Mouse (Mus musculus): Measurements from ENCODE around the gene Pfn2. TPM values are rescaled to one million over a fixed set of nuclear protein-coding genes. Genes with fewer than 3 reads are reported as not detected.
"Not testable (repeated sequence)": the region's sequence is repeated elsewhere in the genome, so short reads cannot be mapped to it uniquely, and the experiment has no call there.

Pfn2 gene
- 1 to 10 TPM in 6 of 26 experiments, under 1 TPM in 8, not detected in 12; 0.44 to 4.9 (median 0.92) TPM for total RNA-seq (2018; cell fraction: chromatin; rRNA removed)
- 1 to 10 TPM; 1.4 to 4.7 (median 2.9) TPM for total RNA-seq (2018; cell fraction: cytosol; rRNA removed)
- 1 to 10 TPM in 8 of 26 experiments, under 1 TPM in 15, not detected in 3; 0.33 to 6.3 (median 0.80) TPM for total RNA-seq (2018; cell fraction: nucleus; rRNA removed)
- 1.5 to 4.7 TPM (median 3.5 TPM) in 3 replicates for polyA plus RNA-seq (2018)

- H3K4me3 ChIP-seq (ENCODE audit: inconsistent target): no peak within 1 kb of the TSS
- 3% methylated on average over 30 of the region's 52 CpGs for WGBS (ENCODE audit: missing documents)
- no peak within 1 kb of the TSS for H3K27ac ChIP-seq
- H3K79me2 ChIP-seq (ENCODE audit: inconsistent target): no peaks in the 10 kb centered on the region
- H3K36me3 ChIP-seq (ENCODE audit: inconsistent target): no peaks in the 10 kb centered on the region
Observed at GRCm38 (mm10) chr3:57847760-57848185, at the start of gene Pfn2. TSS of gene Pfn2 (minus strand) at chr3:57848079.

GRCm38 (mm10) chr3:57882945-57883344 lies 35.1 kb upstream of the Pfn2 start:
- Histone ChIP-seq H3K79me2 (ENCODE audit: inconsistent target) (no peaks in the 10 kb centered on the region), H3K27ac (no peak overlapping the region), H3K36me3 (ENCODE audit: inconsistent target) (no peaks in the 10 kb centered on the region), H3K4me3 (ENCODE audit: inconsistent target) (no peak overlapping the region)
- WGBS (ENCODE audit: missing documents): 44% methylated on average over 2 of the region's 3 CpGs

- 1% methylated on average over 80 of the region's 104 CpGs for WGBS (ENCODE audit: missing documents)
- Histone ChIP-seq H3K36me3 (ENCODE audit: inconsistent target) (no peaks in the 10 kb centered on the region), H3K4me3 (ENCODE audit: inconsistent target) (no peak overlapping the region), H3K79me2 (ENCODE audit: inconsistent target) (no peaks in the 10 kb centered on the region), H3K27ac (no peak overlapping the region)
Observed at GRCm38 (mm10) chr3:57846912-57847759, 743 bp downstream of the Pfn2 start.

- WGBS (ENCODE audit: missing documents): 24% methylated on average over 9 of the region's 9 CpGs
Observed at GRCm38 (mm10) chr3:57846662-57846911, 1.3 kb downstream of the Pfn2 start.

GRCm38 (mm10) chr3:57845786-57846661 lies 1.9 kb downstream of the Pfn2 start:
- no peaks in the 10 kb centered on the region for H3K79me2 ChIP-seq (ENCODE audit: inconsistent target)
- no peak overlapping the region for H3K4me3 ChIP-seq (ENCODE audit: inconsistent target)
- 76% methylated on average over 11 of the region's 11 CpGs for WGBS (ENCODE audit: missing documents)
- H3K27ac ChIP-seq: no peak overlapping the region
- H3K36me3 ChIP-seq (ENCODE audit: inconsistent target): no peaks in the 10 kb centered on the region

More at GRCm38 (mm10) chr3:57846662-57846911, 1.3 kb downstream of the Pfn2 start:
- Histone ChIP-seq H3K79me2 (ENCODE audit: inconsistent target) (no peaks in the 10 kb centered on the region), H3K36me3 (ENCODE audit: inconsistent target) (no peaks in the 10 kb centered on the region), H3K4me3 (ENCODE audit: inconsistent target) (no peak overlapping the region), H3K27ac (no peak overlapping the region)

- Histone ChIP-seq H3K4me3 (ENCODE audit: inconsistent target) (no peak overlapping the region), H3K79me2 (ENCODE audit: inconsistent target) (no peaks in the 10 kb centered on the region), H3K27ac (no peak overlapping the region), H3K36me3 (ENCODE audit: inconsistent target) (no peaks in the 10 kb centered on the region; the same call in 1 of the 2 replicates)
Observed at GRCm38 (mm10) chr3:57843775-57844174, 4.1 kb downstream of the Pfn2 start.

GRCm38 (mm10) chr3:57836911-57837310 lies 11.0 kb downstream of the Pfn2 start:
- no peak overlapping the region for H3K4me3 ChIP-seq (ENCODE audit: inconsistent target)
- no peaks in the 10 kb centered on the region for H3K79me2 ChIP-seq (ENCODE audit: inconsistent target)

GRCm38 (mm10) chr3:57833585-57833984 lies 14.3 kb downstream of the Pfn2 start:
- no peak overlapping the region for H3K27ac ChIP-seq
- H3K4me3 ChIP-seq (ENCODE audit: inconsistent target): no peak overlapping the region
- peaks cover 39% of the 10 kb centered on the region; the same call in 1 of the 2 replicates for H3K36me3 ChIP-seq (ENCODE audit: inconsistent target)
- 60% methylated on average over 11 of the region's 11 CpGs for WGBS (ENCODE audit: missing documents)
- no peaks in the 10 kb centered on the region for H3K79me2 ChIP-seq (ENCODE audit: inconsistent target)

More at GRCm38 (mm10) chr3:57836911-57837310, 11.0 kb downstream of the Pfn2 start:
- 95% methylated on average over 4 of the region's 4 CpGs for WGBS (ENCODE audit: missing documents)
- H3K27ac ChIP-seq: no peak overlapping the region
- peaks cover 30% of the 10 kb centered on the region; the same call in 1 of the 2 replicates for H3K36me3 ChIP-seq (ENCODE audit: inconsistent target)

- WGBS (ENCODE audit: missing documents): 100% methylated on average over 3 of the region's 3 CpGs
- peaks cover 43% of the 10 kb centered on the region; the same call in 1 of the 2 replicates for H3K36me3 ChIP-seq (ENCODE audit: inconsistent target)
- H3K4me3 ChIP-seq (ENCODE audit: inconsistent target): no peak overlapping the region
- no peaks in the 10 kb centered on the region for H3K79me2 ChIP-seq (ENCODE audit: inconsistent target)
- no peak overlapping the region for H3K27ac ChIP-seq
Observed at GRCm38 (mm10) chr3:57825866-57826265, 22.0 kb downstream of the Pfn2 start.

GRCm38 (mm10) chr3:57815447-57815846 lies 32.4 kb downstream of the Pfn2 start:
- WGBS (ENCODE audit: missing documents): 95% methylated on average over 6 of the region's 6 CpGs
- Histone ChIP-seq H3K36me3 (ENCODE audit: inconsistent target) (0 out of 2 replicates have a peak, but pooled peaks cover 15% of the 10 kb centered on the region), H3K4me3 (ENCODE audit: inconsistent target) (no peak overlapping the region), H3K27ac (no peak overlapping the region), H3K79me2 (ENCODE audit: inconsistent target) (peaks cover 12% of the 10 kb centered on the region; the same call in 1 of the 2 replicates)

GRCm38 (mm10) chr3:57795071-57795470 lies 52.8 kb downstream of the Pfn2 start:
- WGBS (ENCODE audit: missing documents): 89% methylated on average over 6 of the region's 6 CpGs
- not testable (repeated sequence) for H3K27ac ChIP-seq; H3K4me3 ChIP-seq (ENCODE audit: inconsistent target)
- Histone ChIP-seq H3K79me2 (ENCODE audit: inconsistent target) (peaks cover 72% of the 10 kb centered on the region), H3K36me3 (ENCODE audit: inconsistent target) (peaks cover 12% of the 10 kb centered on the region; the same call in 1 of the 2 replicates)

Other genes with a start within 250 kb of the Pfn2 start
- gene Commd2, start 196.4 kb downstream of the Pfn2 start, polyA plus RNA-seq (2018): 10.2 to 26.6 TPM (median 25.8 TPM) in 3 replicates
- gene Ankub1, start 155.3 kb downstream of the Pfn2 start, polyA plus RNA-seq (2018): not detected in 3 replicates
- gene Rnf13, start 112.0 kb downstream of the Pfn2 start, polyA plus RNA-seq (2018): 141 to 225 TPM (median 198 TPM) in 3 replicates